Comparison of ENCODE assay signal across 25 mouse cellular contexts in the genomic region with DNA sequence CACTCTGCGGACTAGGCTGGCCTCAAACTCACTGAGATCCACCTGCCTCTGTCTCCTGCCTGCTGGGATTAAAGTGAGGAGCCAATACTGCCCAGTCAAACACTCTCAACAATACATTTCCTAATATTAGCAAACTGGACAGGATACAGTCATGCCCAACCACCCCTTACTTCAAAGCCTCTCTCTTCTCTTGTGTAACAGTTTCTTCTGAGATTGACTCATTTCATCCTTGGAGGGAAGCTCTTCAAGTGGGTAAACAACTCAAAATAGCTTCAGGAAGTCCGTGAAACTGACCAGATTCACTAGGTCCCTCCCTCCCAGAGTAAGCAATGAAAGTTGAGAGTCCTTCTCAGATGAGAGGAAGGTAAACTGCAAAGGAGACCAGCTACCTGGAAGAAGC. TPM values are rescaled to one million over a fixed set of nuclear protein-coding genes. Genes with fewer than 3 reads are reported as not detected.
DNase-seq lines count a peak whose midpoint lies in the region; ATAC-seq and TF ChIP-seq lines count a peak whose summit lies in the region.
"Had no signal": no experiment of that assay in that cellular context is flagged by ENCODE, and none has a peak within 500 bp of the region (broad histone marks: within the 10 kb centered on the region; RNA-seq: fewer than 3 reads in every experiment).

No protein-coding gene starts in this region.

- H3K27ac ChIP-seq in spleen, adult 2 months (ENCODE audit: insufficient read depth, low read length) = peak overlapping the region; percentile 28
- H3K27ac ChIP-seq: embryonic facial prominence, embryonic 15.5 days; forebrain, embryonic 10.5 days; heart, embryonic 10.5 days; hindbrain, embryonic 15.5 days; midbrain, embryonic 13.5 days; neural tube, embryonic 12.5 days; stomach, embryonic 15.5 days had no signal

- no peak for TF ChIP-seq POLR2A in spleen, adult 2 months (IDR thresholded peaks at IDR 0.05; ENCODE audit: low read depth, low read length)

- POLR2A ChIA-PET in Patski (lab: Charles Lee) = interaction anchor here (0.6 kb wide), 1 partner anchor 140 kb away, joined by 3 read pairs; no protein-coding TSS in a partner anchor

- no peak for TF ChIP-seq CTCF in spleen, adult 2 months (IDR thresholded peaks at IDR 0.05; ENCODE audit: extremely low read depth, insufficient read depth, insufficient read length, insufficient replicate concordance)
- no peak for TF ChIP-seq CTCF in Patski (IDR thresholded peaks at IDR 0.05)

- H3K4me1 ChIP-seq in spleen, adult 2 months (ENCODE audit: control insufficient read depth, insufficient read depth, insufficient read length) = peaks cover 35% of the 10 kb centered on the region

- no peak for DNase-seq in spleen, adult 2 months (ENCODE audit: low read depth in 1 of 2, low spot score in 2 of 2)
- no peak for DNase-seq in spleen, adult 12 weeks (ENCODE audit: low spot score)
- peak; percentile 17 for DNase-seq in Patski (ENCODE audit: low read depth, low spot score)
- peak; percentile 34 for DNase-seq in gonadal fat pad, adult 2 months (ENCODE audit: low read depth)
- DNase-seq in layer of hippocampus, postnatal 36 days = no peak
- DNase-seq in yolk sac, embryonic 10.5 days (ENCODE audit: low spot score) = no peak
- DNase-seq: adrenal gland, postnatal 10 days; cerebellum, adult 9-11 months; gastrocnemius, postnatal 36 days; kidney, adult 2 months; kidney, postnatal 14 days; lung, adult 18-20 months; thymus, adult 2 months had no signal

- no peaks in the 10 kb centered on the region for H3K27me3 ChIP-seq in spleen, adult 2 months (ENCODE audit: control insufficient read depth, insufficient read depth, low read length)
- H3K27me3 ChIP-seq in Patski = no peaks in the 10 kb centered on the region
- H3K27me3 ChIP-seq: megakaryocyte, embryonic 14.5 days had no signal

- no peaks in the 10 kb centered on the region for H3K36me3 ChIP-seq in spleen, adult 2 months (ENCODE audit: control insufficient read depth, insufficient read depth, low read length)
- H3K36me3 ChIP-seq: embryonic facial prominence, embryonic 15.5 days; forebrain, embryonic 10.5 days; heart, embryonic 10.5 days; hindbrain, embryonic 15.5 days; midbrain, embryonic 13.5 days; neural tube, embryonic 12.5 days; stomach, embryonic 15.5 days had no signal

- CTCF ChIA-PET in Patski (lab: Charles Lee) = no interaction called here

- ATAC-seq in Patski = no peak
- peak; percentile 52 for ATAC-seq in monocyte, adult 5-6 weeks (replicated peaks; ENCODE audit: insufficient number of reproducible peaks, low FRiP score, low TSS enrichment, poor library complexity, severe bottlenecking)
- no peak for ATAC-seq in erythroblast, adult 5-6 weeks (replicated peaks; ENCODE audit: low FRiP score, poor library complexity, severe bottlenecking)
- ATAC-seq: CD4-positive, CD25-positive, alpha-beta regulatory T cell, adult 4 months; forebrain, embryonic 16.5 days; midbrain, embryonic 13.5 days had no signal

- WGBS in spleen, adult 2 months = 49% methylated on average over 2 of the region's 2 CpGs

- H3K4me3 ChIP-seq in spleen, adult 2 months (ENCODE audit: extremely low read depth, insufficient read depth, insufficient read length) = no peak overlapping the region
- H3K4me3 ChIP-seq: embryonic facial prominence, embryonic 15.5 days; forebrain, embryonic 10.5 days; heart, embryonic 10.5 days; hindbrain, embryonic 15.5 days; megakaryocyte, embryonic 14.5 days; midbrain, embryonic 13.5 days; neural tube, embryonic 12.5 days; stomach, embryonic 15.5 days had no signal

- in situ Hi-C loops in Patski (cut with MboI; ENCODE audit: low pct_unique_long_range_greater_than_20kb) = no loop called here

RNA-seq across cellular contexts. Expression of gene Susd3, which starts 3.6 kb away (rescaled TPM):
- polyA plus RNA-seq in spleen, adult 2 months (2012; rRNA removed) = 49.7 and 58.1 TPM in 2 replicates
- not detected for polyA plus RNA-seq in Patski (2021)
- 7.7 and 7.8 TPM in 2 replicates for polyA plus RNA-seq in gonadal fat pad, adult 2 months (2012; rRNA removed)
- 76.0 to 95.2 TPM (median 78.6 TPM) in 3 replicates for total RNA-seq in monocyte, adult 5-6 weeks (2017)
- total RNA-seq in layer of hippocampus, postnatal 36 days (2021) = 1 to 10 TPM; 2.5 to 2.6 TPM
- 1.5 and 2.5 TPM in 2 replicates for total RNA-seq in erythroblast, adult 5-6 weeks (2015; ENCODE audit: low replicate concordance)
- 1.1 and 5.2 TPM in 2 replicates for total RNA-seq in erythroblast, adult 5-6 weeks (2017; ENCODE audit: low replicate concordance)

RNA-seq across cellular contexts. Expression of gene Card19, which starts 36.3 kb away (rescaled TPM):
- polyA plus RNA-seq in spleen, adult 2 months (2012; rRNA removed) = 79.4 and 106 TPM in 2 replicates
- 58.9 TPM for polyA plus RNA-seq in Patski (2021)
- polyA plus RNA-seq in gonadal fat pad, adult 2 months (2012; rRNA removed) = 107 and 108 TPM in 2 replicates
- 27.8 to 56.1 TPM (median 45.9 TPM) in 3 replicates for total RNA-seq in monocyte, adult 5-6 weeks (2017)
- 10 to 100 TPM; 13.9 to 15.0 TPM for total RNA-seq in layer of hippocampus, postnatal 36 days (2021)
- total RNA-seq in erythroblast, adult 5-6 weeks (2015; ENCODE audit: low replicate concordance) = 13.1 and 22.8 TPM in 2 replicates
- total RNA-seq in erythroblast, adult 5-6 weeks (2017; ENCODE audit: low replicate concordance) = 8.2 and 8.9 TPM in 2 replicates

Comparison
In these comparisons a context has a peak if more than half of its experiments do, and no peak if none do; other contexts are left out.
1. DNase-seq: peak in Patski (single experiment) and gonadal fat pad, adult 2 months (single experiment); none in spleen, adult 2 months (0 of 2), spleen, adult 12 weeks (single experiment), layer of hippocampus, postnatal 36 days (0 of 2) and yolk sac, embryonic 10.5 days (single experiment).
2. RNA of gene Susd3, which starts 3.6 kb away (total RNA-seq): 76.0 to 95.2 TPM in monocyte, adult 5-6 weeks; 1.1 to 5.2 TPM in erythroblast, adult 5-6 weeks and 2.5 to 2.6 TPM in layer of hippocampus, postnatal 36 days; every median in the first group is over 10 times any median in the second.